Mouse (Mus musculus) heart, embryonic 16.5 days (tissue): Measurements from ENCODE around the gene Sgtb. TPM values are rescaled to one million over a fixed set of nuclear protein-coding genes. Genes with fewer than 3 reads are reported as not detected.

Source experiments
- ATAC-seq: fragments of 200-750 bp; cut with Nextera tagmentation; replicated peaks from 2 replicates; pipeline ENCODE4 v1.8.0; 2017; ENCODE audit warnings: moderate number of reproducible peaks; ENCODE audit not compliant: insufficient read depth, low FRiP score; ENCODE audit errors: extremely low read depth
- H3K27ac ChIP-seq: fragments of 300-500 bp; sonication (generic); 2 replicates; pipeline ENCODE4 v1.5.1; 2014; ENCODE audit warnings: mild to moderate bottlenecking, low read length, control low read depth, moderate library complexity
- H3K27me3 ChIP-seq: fragments of 300-500 bp; sonication (generic); 2 replicates; pipeline ENCODE4 v1.6.1; 2014; ENCODE audit warnings: low read length, mixed read lengths; ENCODE audit not compliant: control insufficient read depth, insufficient read depth
- H3K36me3 ChIP-seq: fragments of 300-500 bp; sonication (generic); 2 replicates; pipeline ENCODE4 v1.6.1; 2014; ENCODE audit not compliant: control insufficient read depth, insufficient read depth
- H3K4me1 ChIP-seq: fragments of 300-500 bp; sonication (generic); 2 replicates; pipeline ENCODE4 v1.6.1; 2014; ENCODE audit warnings: low read length, mixed read lengths; ENCODE audit not compliant: control insufficient read depth, insufficient read depth
- H3K4me2 ChIP-seq: fragments of 300-500 bp; sonication (generic); 2 replicates; pipeline ENCODE4 v1.6.1; 2014; ENCODE audit warnings: low read depth, mild to moderate bottlenecking, control low read depth, low read length
- H3K4me3 ChIP-seq: fragments of 300-500 bp; sonication (generic); 2 replicates; pipeline ENCODE4 v1.5.1; 2014; ENCODE audit warnings: mild to moderate bottlenecking, control low read depth, low read length
- H3K9ac ChIP-seq: fragments of 300-500 bp; sonication (generic); 2 replicates; pipeline ENCODE4 v1.6.1; 2014; ENCODE audit warnings: low read length, control low read depth
- H3K9me3 ChIP-seq: fragments of 300-500 bp; sonication (generic); replicated peaks from 2 replicates; pipeline ENCODE4 v1.6.1; 2016; ENCODE audit warnings: low read length; ENCODE audit not compliant: control insufficient read depth
- WGBS: fragments of 180-500 bp; shearing (Covaris S2); extraction: QIAGEN DNeasy Blood & Tissue Kit; methylation state at CpG from one replicate; pipeline ENCODE4 v1.1.7; 2014; 5-methylcytosine and 5-hydroxymethylcytosine counted together
- polyA plus RNA-seq: library from polyadenylated mRNA; unstranded; fragments of >200 nt; fragmentation: Nextera tagmentation; extraction: Ambion mirVana; gene quantifications from 2 replicates; pipeline ENCODE4 v1.2.1, GENCODE M21; 2015

Gene Sgtb
- polyA plus RNA-seq, 1 experiment from 2014 or later: 1.8 TPM

DNA sequence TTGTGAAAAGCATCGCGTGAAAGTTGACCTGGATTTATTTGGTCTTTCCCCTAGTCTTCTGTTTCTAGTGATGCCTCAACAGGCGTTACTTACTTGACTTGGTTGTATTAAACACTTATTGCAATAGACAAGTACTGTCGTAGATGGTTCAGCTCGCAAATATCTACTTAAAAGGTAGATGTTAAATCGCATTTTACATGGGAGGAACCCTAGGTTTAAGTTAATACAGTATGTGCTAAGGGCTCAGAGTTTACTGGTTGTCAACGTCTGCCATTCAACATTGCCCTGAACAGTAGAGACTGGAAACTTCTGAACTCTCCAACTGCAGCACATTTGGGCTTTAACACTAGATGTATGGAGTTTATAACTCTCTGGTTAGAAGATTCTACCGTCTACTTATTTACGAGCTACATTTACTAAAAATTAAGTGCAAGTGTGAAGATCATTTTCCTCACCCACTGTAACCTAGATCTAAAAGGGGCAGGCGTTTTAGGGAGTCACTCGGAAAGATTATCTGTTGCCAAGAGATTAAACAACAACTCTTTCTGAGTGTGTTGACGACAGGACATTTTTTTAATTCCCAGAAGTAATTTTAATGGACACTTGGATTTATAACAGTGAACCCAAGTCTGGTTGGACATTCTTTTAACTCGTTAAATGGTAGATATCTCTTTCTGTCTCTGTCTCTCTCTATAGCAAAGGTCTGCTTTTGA lies 69.8 kb downstream of the Sgtb start:
- ATAC-seq: no peak
- 7% methylated on average over 13 of the region's 13 CpGs for WGBS
- Histone ChIP-seq H3K36me3 (peaks cover 12% of the 10 kb centered on the region; the same call in 1 of the 2 replicates), H3K4me2 (peak overlapping the region; percentile 71), H3K27ac (peak overlapping the region; percentile 84; the same call in 1 of the 2 replicates), H3K9me3 (no peaks in the 10 kb centered on the region), H3K4me3 (peak overlapping the region; percentile 98), H3K27me3 (no peaks in the 10 kb centered on the region), H3K9ac (peak overlapping the region; percentile 92), H3K4me1 (peaks cover 9% of the 10 kb centered on the region)

DNA sequence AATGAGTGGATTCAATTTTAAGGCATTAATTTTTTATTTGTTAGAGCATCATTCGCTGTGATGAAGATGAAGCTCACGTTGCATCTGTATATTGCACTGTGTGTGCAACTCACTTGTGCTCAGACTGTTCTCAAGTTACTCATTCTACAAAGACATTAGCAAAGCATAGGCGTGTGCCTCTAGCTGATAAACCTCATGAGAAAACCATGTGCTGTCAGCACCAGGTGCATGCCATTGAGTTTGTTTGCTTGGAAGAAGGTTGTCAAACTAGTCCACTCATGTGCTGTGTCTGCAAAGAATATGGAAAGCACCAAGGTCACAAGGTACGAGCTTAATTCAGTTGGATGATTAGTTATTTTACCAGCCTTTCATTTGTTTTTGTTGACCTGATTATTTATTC lies 77.8 kb downstream of the Sgtb start:
- H3K27me3 ChIP-seq: no peaks in the 10 kb centered on the region
- H3K9ac ChIP-seq: no peak overlapping the region
- no peaks in the 10 kb centered on the region for H3K9me3 ChIP-seq
- peaks cover 23% of the 10 kb centered on the region for H3K36me3 ChIP-seq
- no peak overlapping the region for H3K4me2 ChIP-seq
- H3K27ac ChIP-seq: no peak overlapping the region
- 0 out of 2 replicates have a peak, but pooled peaks cover 2% of the 10 kb centered on the region for H3K4me1 ChIP-seq
- WGBS: 61% methylated on average over 4 of the region's 4 CpGs
- no peak for ATAC-seq
- H3K4me3 ChIP-seq: no peak overlapping the region

Other genes with a start within 250 kb of the Sgtb start
- 10.2 TPM in 2 replicates for gene Erbin, start 189.2 kb upstream of the Sgtb start, polyA plus RNA-seq
- gene Nln, start 127 bp upstream of the Sgtb start, polyA plus RNA-seq: 20.3 and 21.8 TPM in 2 replicates
- gene Trappc13, start 68.7 kb downstream of the Sgtb start, polyA plus RNA-seq: 44.4 and 53.3 TPM in 2 replicates
- gene Trim23, start 69.1 kb downstream of the Sgtb start, polyA plus RNA-seq: 12.9 and 16.0 TPM in 2 replicates
- gene Cenpk, start 118.9 kb downstream of the Sgtb start, polyA plus RNA-seq: 36.6 and 44.1 TPM in 2 replicates
- gene Ppwd1, start 119.1 kb downstream of the Sgtb start, polyA plus RNA-seq: 8.3 and 8.4 TPM in 2 replicates
- 5.4 and 5.7 TPM in 2 replicates for gene Adamts6, start 178.1 kb downstream of the Sgtb start, polyA plus RNA-seq